Mouse (Mus musculus): Measurements from ENCODE around the gene Gm20517. TPM values are rescaled to one million over a fixed set of nuclear protein-coding genes. Genes with fewer than 3 reads are reported as not detected.

The Gm20517 gene
- polyA plus RNA-seq, 1 experiment, result 2.9 TPM

- Histone ChIP-seq H3K4me3 (ENCODE audit: insufficient read depth, low read length) (no peak overlapping the region), H3K4me1 (ENCODE audit: control insufficient read depth, insufficient read depth, low read length) (no peaks in the 10 kb centered on the region), H3K27ac (ENCODE audit: insufficient read depth, low read length) (no peak overlapping the region)
- no peak for TF ChIP-seq CTCF (IDR thresholded peaks at IDR 0.05; ENCODE audit: extremely low read depth, insufficient read depth, low read length)
- no peak for TF ChIP-seq POLR2A (IDR thresholded peaks at IDR 0.05; ENCODE audit: extremely low read depth, insufficient read depth, low read length)
Observed at GRCm38 (mm10) chr17:47712889-47713571, 101.6 kb downstream of the Gm20517 start.

GRCm38 (mm10) chr17:47715037-47715436, 103.6 kb downstream of the Gm20517 start:
- H3K4me3 ChIP-seq (ENCODE audit: insufficient read depth, low read length), result no peak overlapping the region
- H3K27ac ChIP-seq (ENCODE audit: insufficient read depth, low read length), result no peak overlapping the region
- H3K4me1 ChIP-seq (ENCODE audit: control insufficient read depth, insufficient read depth, low read length), result no peaks in the 10 kb centered on the region
- TF ChIP-seq POLR2A (IDR thresholded peaks at IDR 0.05; ENCODE audit: extremely low read depth, insufficient read depth, low read length), result no peak
- no peak for TF ChIP-seq CTCF (IDR thresholded peaks at IDR 0.05; ENCODE audit: extremely low read depth, insufficient read depth, low read length)

GRCm38 (mm10) chr17:47721183-47721582, 109.8 kb downstream of the Gm20517 start:
- no peak for TF ChIP-seq CTCF (IDR thresholded peaks at IDR 0.05; ENCODE audit: extremely low read depth, insufficient read depth, low read length)
- no peak for TF ChIP-seq POLR2A (IDR thresholded peaks at IDR 0.05; ENCODE audit: extremely low read depth, insufficient read depth, low read length)
- H3K4me3 ChIP-seq (ENCODE audit: insufficient read depth, low read length), result no peak overlapping the region
- no peaks in the 10 kb centered on the region for H3K4me1 ChIP-seq (ENCODE audit: control insufficient read depth, insufficient read depth, low read length)
- H3K27ac ChIP-seq (ENCODE audit: insufficient read depth, low read length), result no peak overlapping the region

- TF ChIP-seq POLR2A (IDR thresholded peaks at IDR 0.05; ENCODE audit: extremely low read depth, insufficient read depth, low read length) (no peak), CTCF (IDR thresholded peaks at IDR 0.05; ENCODE audit: extremely low read depth, insufficient read depth, low read length) (no peak)
- no peak within 1 kb of the TSS for H3K4me3 ChIP-seq (ENCODE audit: insufficient read depth, low read length)
- no peak within 1 kb of the TSS for H3K27ac ChIP-seq (ENCODE audit: insufficient read depth, low read length)
- H3K4me1 ChIP-seq (ENCODE audit: control insufficient read depth, insufficient read depth, low read length), result no peaks in the 10 kb centered on the region
Observed at GRCm38 (mm10) chr17:47726566-47726965, 115.2 kb downstream of the Gm20517 start, which contains the start of gene Pgc. Gene Pgc (plus strand): TSS chr17:47726842.

GRCm38 (mm10) chr17:47730633-47731575, 119.5 kb downstream of the Gm20517 start:
- H3K4me1 ChIP-seq (ENCODE audit: control insufficient read depth, insufficient read depth, low read length), result no peaks in the 10 kb centered on the region
- no peak overlapping the region for H3K4me3 ChIP-seq (ENCODE audit: insufficient read depth, low read length)
- no peak for TF ChIP-seq CTCF (IDR thresholded peaks at IDR 0.05; ENCODE audit: extremely low read depth, insufficient read depth, low read length)
- TF ChIP-seq POLR2A (IDR thresholded peaks at IDR 0.05; ENCODE audit: extremely low read depth, insufficient read depth, low read length), result no peak
- no peak overlapping the region for H3K27ac ChIP-seq (ENCODE audit: insufficient read depth, low read length)

Other genes starting within 250 kb of the Gm20517 start
- gene Mrps10, start 242.7 kb upstream of the Gm20517 start, polyA plus RNA-seq (2012; rRNA removed), result 45.1 and 47.7 TPM in 2 replicates
- gene Guca1b, start 226.2 kb upstream of the Gm20517 start, polyA plus RNA-seq (2012; rRNA removed), result 1.2 and 1.3 TPM in 2 replicates
- 0.21 and 0.47 TPM in 2 replicates for gene Guca1a, start 211.0 kb upstream of the Gm20517 start, polyA plus RNA-seq (2012; rRNA removed)
- gene AI661453, start 175.0 kb upstream of the Gm20517 start, polyA plus RNA-seq (2012; rRNA removed), result 0.25 and 0.28 TPM in 2 replicates
- 0.21 and 0.33 TPM in 2 replicates for gene 1700001C19Rik, start 174.2 kb upstream of the Gm20517 start, polyA plus RNA-seq (2012; rRNA removed)
- gene Taf8, start 109.3 kb upstream of the Gm20517 start, polyA plus RNA-seq (2012; rRNA removed), result 25.9 and 28.0 TPM in 2 replicates
- gene Ccnd3, start 106.5 kb upstream of the Gm20517 start, polyA plus RNA-seq (2012; rRNA removed), result 31.3 and 32.5 TPM in 2 replicates
- gene Bysl, start 97 bp upstream of the Gm20517 start, polyA plus RNA-seq (2012; rRNA removed), result 17.0 and 17.6 TPM in 2 replicates
- gene Med20, start within 50 bp of the Gm20517 start, polyA plus RNA-seq (2012; rRNA removed), result 32.6 and 34.0 TPM in 2 replicates
- 12.4 and 12.5 TPM in 2 replicates for gene Usp49, start 19.1 kb downstream of the Gm20517 start, polyA plus RNA-seq (2012; rRNA removed)
- 164 and 167 TPM in 2 replicates for gene Tomm6, start 76.8 kb downstream of the Gm20517 start, polyA plus RNA-seq (2012; rRNA removed)
- gene Frs3, start 77.4 kb downstream of the Gm20517 start, polyA plus RNA-seq (2012; rRNA removed), result 35.9 and 40.2 TPM in 2 replicates
- gene Gm21981, start 82.9 kb downstream of the Gm20517 start, polyA plus RNA-seq (2012; rRNA removed), result 5.8 and 6.7 TPM in 2 replicates
- gene Prickle4, start 83.1 kb downstream of the Gm20517 start, polyA plus RNA-seq (2012; rRNA removed), result 0.59 and 1.3 TPM in 2 replicates
- gene Pgc, start 115.3 kb downstream of the Gm20517 start, polyA plus RNA-seq (2012; rRNA removed), result not detected in 2 replicates
- 11.1 and 11.4 TPM in 2 replicates for gene Tfeb, start 125.4 kb downstream of the Gm20517 start, polyA plus RNA-seq (2012; rRNA removed)
- gene Mdfi, start 223.1 kb downstream of the Gm20517 start, polyA plus RNA-seq (2012; rRNA removed), result 1.5 and 2.1 TPM in 2 replicates

Data from cortical plate, adult 2 months (tissue).